Mouse (Mus musculus) forebrain, embryonic 16.5 days (tissue): ENCODE results near the gene Dpp9. TPM values are rescaled to one million over a fixed set of nuclear protein-coding genes. Genes with fewer than 3 reads are reported as not detected.
A peak's percentile ranks its signal among the peaks of the same experiment; 100 is the strongest.
"Not testable (repeated sequence)": the region's sequence is repeated elsewhere in the genome, so short reads cannot be mapped to it uniquely, and the experiment has no call there.

ENCODE experiments used
- ATAC-seq: fragments of 200-750 bp; cut with Nextera tagmentation; 2 replicates; pipeline ENCODE4 v1.8.0; 2017; ENCODE audit warnings: mild to moderate bottlenecking, moderate library complexity
- H3K27ac ChIP-seq: fragments of 300-500 bp; sonication (generic); 2 replicates; pipeline ENCODE4 v1.5.1; 2014; ENCODE audit warnings: low read length, control low read depth
- H3K27me3 ChIP-seq: fragments of 300-500 bp; sonication (generic); replicated peaks from 2 replicates; pipeline ENCODE4 v1.6.1; 2014; ENCODE audit warnings: low read length; ENCODE audit not compliant: control insufficient read depth, insufficient read depth
- H3K36me3 ChIP-seq: fragments of 300-500 bp; sonication (generic); 2 replicates; pipeline ENCODE4 v1.6.1; 2014; ENCODE audit not compliant: control insufficient read depth, insufficient read depth
- H3K4me1 ChIP-seq: fragments of 300-500 bp; sonication (generic); replicated peaks from 2 replicates; pipeline ENCODE4 v1.6.1; 2014; ENCODE audit warnings: low read length; ENCODE audit not compliant: control insufficient read depth, insufficient read depth
- H3K4me2 ChIP-seq: fragments of 300-500 bp; sonication (generic); 2 replicates; pipeline ENCODE4 v1.6.1; 2014; ENCODE audit warnings: mild to moderate bottlenecking, low read length, control low read depth
- H3K4me3 ChIP-seq: fragments of 300-500 bp; sonication (generic); replicated peaks from 2 replicates; pipeline ENCODE4 v1.5.1; 2014; ENCODE audit warnings: mild to moderate bottlenecking, low read length, control low read depth
- H3K9ac ChIP-seq: fragments of 300-500 bp; sonication (generic); replicated peaks from 2 replicates; pipeline ENCODE4 v1.6.1; 2014; ENCODE audit warnings: low read depth, low read length, control low read depth
- H3K9me3 ChIP-seq: fragments of 300-500 bp; sonication (generic); 2 replicates; pipeline ENCODE4 v1.6.1; 2016; ENCODE audit warnings: low read length; ENCODE audit not compliant: control insufficient read depth
- WGBS: fragments of 180-500 bp; shearing (Covaris S2); extraction: QIAGEN DNeasy Blood & Tissue Kit; methylation state at CpG from one replicate; pipeline ENCODE4 v1.1.7; 2014; 5-methylcytosine and 5-hydroxymethylcytosine counted together
- polyA plus RNA-seq: library from polyadenylated mRNA; unstranded; fragments of >200 nt; fragmentation: Nextera tagmentation; extraction: Ambion mirVana; gene quantifications from 2 replicates; pipeline ENCODE4 v1.2.1, GENCODE M21; 2015

Gene Dpp9
- polyA plus RNA-seq, 1 experiment from 2014 or later, result 32.3 TPM

- not testable (repeated sequence) for H3K4me2 ChIP-seq, H3K27me3 ChIP-seq, H3K36me3 ChIP-seq, H3K9ac ChIP-seq, H3K9me3 ChIP-seq, H3K27ac ChIP-seq, H3K4me3 ChIP-seq, ATAC-seq
- peaks cover 51% of the 10 kb centered on the region for H3K4me1 ChIP-seq
- 93% methylated on average over 19 of the region's 19 CpGs for WGBS
These were observed 39.6 kb upstream of the Dpp9 start for GRCm38 (mm10) chr17:56258269-56258668.

GRCm38 (mm10) chr17:56257181-56257894 lies 38.6 kb upstream of the Dpp9 start:
- H3K9me3 ChIP-seq, result no peaks in the 10 kb centered on the region
- peak overlapping the region; percentile 72 for H3K4me3 ChIP-seq
- no peaks in the 10 kb centered on the region for H3K27me3 ChIP-seq
- H3K36me3 ChIP-seq, result peaks cover 8% of the 10 kb centered on the region
- H3K27ac ChIP-seq, result no peak overlapping the region; the same call in 1 of the 2 replicates
- H3K4me2 ChIP-seq, result peak overlapping the region; percentile 95
- 12% methylated on average over 58 of the region's 58 CpGs for WGBS
- peaks cover 48% of the 10 kb centered on the region for H3K4me1 ChIP-seq
- H3K9ac ChIP-seq, result peak overlapping the region; percentile 69
- no peak for ATAC-seq

GRCm38 (mm10) chr17:56256239-56256881 lies 37.7 kb upstream of the Dpp9 start, which contains the start of gene Fem1a:
TSS of gene Fem1a (plus strand) at chr17:56256810.
- peak; percentile 94 for ATAC-seq
- Histone ChIP-seq H3K4me3 (peak within 1 kb of the TSS; percentile 72), H3K4me2 (peak within 1 kb of the TSS; percentile 95), H3K4me1 (peaks cover 46% of the 10 kb centered on the region), H3K27ac (peak within 1 kb of the TSS; percentile 92), H3K9ac (peak within 1 kb of the TSS; percentile 69), H3K36me3 (peaks cover 8% of the 10 kb centered on the region), H3K27me3 (no peaks in the 10 kb centered on the region), H3K9me3 (no peaks in the 10 kb centered on the region)
- WGBS, result 0% methylated on average over 28 of the region's 28 CpGs

GRCm38 (mm10) chr17:56255863-56256238 lies 37.1 kb upstream of the Dpp9 start:
- H3K27me3 ChIP-seq, result no peaks in the 10 kb centered on the region
- 0% methylated on average over 32 of the region's 32 CpGs for WGBS
- ATAC-seq, result peak; percentile 93
- H3K4me2 ChIP-seq, result peak overlapping the region; percentile 73
- no peaks in the 10 kb centered on the region for H3K9me3 ChIP-seq
- H3K36me3 ChIP-seq, result peaks cover 6% of the 10 kb centered on the region
- peaks cover 46% of the 10 kb centered on the region for H3K4me1 ChIP-seq
- H3K9ac ChIP-seq, result peak overlapping the region; percentile 63
- H3K4me3 ChIP-seq, result peak overlapping the region; percentile 72
- peak overlapping the region; percentile 92 for H3K27ac ChIP-seq

DNA sequence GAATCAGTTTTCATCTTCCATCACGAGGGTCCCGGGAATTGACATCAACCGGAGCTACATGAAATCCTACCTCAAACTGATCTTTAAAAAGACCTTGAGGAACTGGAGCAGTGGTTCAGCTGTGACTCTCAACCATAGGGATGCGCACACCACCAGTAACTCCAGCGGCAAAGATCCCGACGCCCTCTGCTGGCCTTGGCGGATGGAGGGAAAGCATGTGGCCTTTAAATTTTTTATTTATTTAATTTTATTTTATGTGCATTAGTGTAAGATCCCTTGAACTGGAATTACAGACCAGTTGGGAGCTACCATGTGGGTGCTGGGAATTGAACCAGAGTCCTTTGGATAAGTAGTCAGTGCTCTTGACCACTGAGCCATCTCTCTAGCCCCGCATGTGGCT lies 36.7 kb upstream of the Dpp9 start:
- ATAC-seq, result peak; percentile 1; the same call in 1 of the 2 replicates
- peak overlapping the region; percentile 92 for H3K27ac ChIP-seq
- H3K4me2 ChIP-seq, result peak overlapping the region; percentile 38
- no peaks in the 10 kb centered on the region for H3K27me3 ChIP-seq
- whole genome bisulfite sequencing, result 11% methylated on average over 9 of the region's 9 CpGs
- H3K36me3 ChIP-seq, result peaks cover 6% of the 10 kb centered on the region; the same call in 1 of the 2 replicates
- no peaks in the 10 kb centered on the region for H3K9me3 ChIP-seq
- H3K4me1 ChIP-seq, result peaks cover 44% of the 10 kb centered on the region
- no peak overlapping the region for H3K9ac ChIP-seq
- H3K4me3 ChIP-seq, result peak overlapping the region; percentile 3; the same call in 1 of the 2 replicates

DNA sequence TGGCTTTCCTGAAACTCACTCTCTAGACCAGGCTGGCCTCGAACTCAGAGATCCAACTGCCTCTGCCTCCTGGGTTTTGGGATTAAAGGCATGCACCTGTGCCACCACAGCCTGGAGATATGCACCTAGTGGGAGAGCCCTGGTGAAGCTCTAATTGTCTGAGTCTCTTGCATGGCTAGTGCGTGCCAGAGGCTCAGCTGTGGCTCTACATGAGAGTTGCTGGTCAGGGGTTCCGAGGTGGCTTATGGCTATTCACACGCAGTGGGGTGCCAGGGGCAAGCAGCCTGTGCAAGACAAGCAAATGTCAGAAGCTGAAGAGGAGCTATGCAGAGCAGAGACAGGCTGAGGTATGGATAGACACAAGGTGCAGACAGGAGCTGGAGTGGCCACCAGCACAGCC lies 36.0 kb upstream of the Dpp9 start:
- no peak overlapping the region for H3K27ac ChIP-seq

GRCm38 (mm10) chr17:56251136-56251829 lies 32.6 kb upstream of the Dpp9 start:
- H3K4me2 ChIP-seq, result peak overlapping the region; percentile 29
- H3K36me3 ChIP-seq, result no peaks in the 10 kb centered on the region
- H3K27ac ChIP-seq, result peak overlapping the region; percentile 78
- no peak overlapping the region for H3K4me3 ChIP-seq
- WGBS, result 18% methylated on average over 6 of the region's 6 CpGs
- H3K9ac ChIP-seq, result no peak overlapping the region; the same call in 1 of the 2 replicates
- peak; percentile 48 for ATAC-seq
- H3K4me1 ChIP-seq, result peaks cover 13% of the 10 kb centered on the region
- no peaks in the 10 kb centered on the region for H3K27me3 ChIP-seq
- H3K9me3 ChIP-seq, result no peaks in the 10 kb centered on the region

More for the DNA sequence above, 36.0 kb upstream of the Dpp9 start:
- H3K9me3 ChIP-seq, result no peaks in the 10 kb centered on the region
- H3K9ac ChIP-seq, result 0 out of 2 replicates have a peak overlapping the region, but pooled peaks have one; percentile 5
- H3K4me2 ChIP-seq, result no peak overlapping the region
- no peak for ATAC-seq
- H3K4me3 ChIP-seq, result no peak overlapping the region
- H3K27me3 ChIP-seq, result no peaks in the 10 kb centered on the region
- H3K4me1 ChIP-seq, result peaks cover 37% of the 10 kb centered on the region
- 0 out of 2 replicates have a peak, but pooled peaks cover 3% of the 10 kb centered on the region for H3K36me3 ChIP-seq
- WGBS, result 79% methylated on average over 4 of the region's 4 CpGs

DNA sequence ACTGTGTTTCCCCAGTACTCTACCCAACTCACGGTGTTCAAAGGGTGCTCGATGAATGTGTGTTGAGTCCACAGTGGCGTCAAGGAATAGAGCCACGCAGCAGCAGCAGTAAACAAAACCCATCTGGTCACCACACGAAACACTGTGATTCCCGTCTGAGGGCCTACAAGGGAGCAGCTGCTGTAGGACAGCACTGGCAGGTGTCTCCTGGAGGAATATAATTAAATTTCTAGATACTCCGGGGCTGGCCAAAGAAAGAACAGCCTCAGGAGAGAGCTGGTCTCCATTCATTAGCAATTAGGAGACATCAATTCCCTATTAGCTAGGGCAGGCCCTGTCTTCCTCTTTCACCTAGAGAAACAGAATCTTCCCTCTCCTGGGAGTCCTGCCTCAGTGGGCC lies 26.9 kb upstream of the Dpp9 start:
- H3K27me3 ChIP-seq, result 0 out of 2 replicates have a peak, but pooled peaks cover 2% of the 10 kb centered on the region
- peaks cover 2% of the 10 kb centered on the region; the same call in 1 of the 2 replicates for H3K4me1 ChIP-seq
- H3K9me3 ChIP-seq, result no peaks in the 10 kb centered on the region
- no peak overlapping the region for H3K4me2 ChIP-seq
- no peak overlapping the region for H3K27ac ChIP-seq
- ATAC-seq, result no peak
- WGBS, result 48% methylated on average over 7 of the region's 7 CpGs
- H3K36me3 ChIP-seq, result no peaks in the 10 kb centered on the region
- H3K4me3 ChIP-seq, result no peak overlapping the region
- no peak overlapping the region for H3K9ac ChIP-seq
